Mouse (Mus musculus): ENCODE data around the gene Got2.

GRCm38 (mm10) chr8:95906738-95907137, 18.4 kb upstream of the Got2 start:
- TF ChIP-seq CTCF (IDR thresholded peaks at IDR 0.05; ENCODE audit: low read depth) (no peak), EP300 (IDR thresholded peaks at IDR 0.05; ENCODE audit: low read depth) (no peak)
